ENCODE assay signal across 19 mouse cellular contexts in genomic region chr11:111657778-111658177, GRCm38 (mm10).
A peak's percentile ranks its signal among the peaks of the same experiment; 100 is the strongest.
DNase-seq lines count a peak whose midpoint lies in the region; ATAC-seq and TF ChIP-seq lines count a peak whose summit lies in the region.
"Had no signal": no experiment of that assay in that cellular context is flagged by ENCODE, and none has a peak within 500 bp of the region (broad histone marks: within the 10 kb centered on the region; RNA-seq: fewer than 3 reads in every experiment).

No protein-coding gene starts in this region.

- DNase-seq in hindbrain, embryonic 11.5 days (ENCODE audit: low spot score), result no peak
- no peak for DNase-seq in embryonic facial prominence, embryonic 10.5 days (ENCODE audit: low spot score)
- no peak for DNase-seq in stomach, postnatal 0 days (ENCODE audit: low spot score)
- no peak for DNase-seq in lung, postnatal 4 days
- DNase-seq: adrenal gland, postnatal 10 days; cerebellum, adult 11-12 months; cerebellum, adult 9-10 months; cerebellum, postnatal 25 days; gastrocnemius, postnatal 10 days; heart, adult 18-20 months; heart, postnatal 10 days; heart, postnatal 4 days had no signal

- no peak for TF ChIP-seq EP300 in stomach, postnatal 0 days (optimal IDR thresholded peaks at IDR 0.05)

- TF ChIP-seq CTCF in stomach, postnatal 0 days (IDR thresholded peaks at IDR 0.05; ENCODE audit: low read depth), result no peak

- no peak overlapping the region for H3K4me3 ChIP-seq in hindbrain, embryonic 12.5 days
- H3K4me3 ChIP-seq in hindbrain, embryonic 11.5 days (ENCODE audit: low read depth, low read length), result no peak overlapping the region
- H3K4me3 ChIP-seq in embryonic facial prominence, embryonic 10.5 days, result no peak overlapping the region
- no peak overlapping the region for H3K4me3 ChIP-seq in forebrain, embryonic 15.5 days
- H3K4me3 ChIP-seq in stomach, postnatal 0 days (ENCODE audit: low read depth, low read length), result no peak overlapping the region
- H3K4me3 ChIP-seq: embryonic facial prominence, embryonic 13.5 days; heart, embryonic 10.5 days had no signal

- H3K4me2 ChIP-seq in hindbrain, embryonic 12.5 days (replicated peaks), result no peak overlapping the region
- H3K4me2 ChIP-seq in hindbrain, embryonic 11.5 days (replicated peaks; ENCODE audit: low read depth, low read length), result no peak overlapping the region
- no peak overlapping the region for H3K4me2 ChIP-seq in forebrain, embryonic 15.5 days (replicated peaks)
- no peak overlapping the region for H3K4me2 ChIP-seq in stomach, postnatal 0 days (replicated peaks; ENCODE audit: low read depth)
- H3K4me2 ChIP-seq: embryonic facial prominence, embryonic 13.5 days had no signal

- 0 out of 2 replicates have a peak overlapping the region, but pooled peaks have one; percentile 57 for H3K27ac ChIP-seq in hindbrain, embryonic 12.5 days
- no peak overlapping the region for H3K27ac ChIP-seq in hindbrain, embryonic 11.5 days (ENCODE audit: low read depth, low read length)
- peak overlapping the region; percentile 59 for H3K27ac ChIP-seq in embryonic facial prominence, embryonic 10.5 days (replicated peaks)
- H3K27ac ChIP-seq in forebrain, embryonic 15.5 days (replicated peaks), result peak overlapping the region; percentile 58; the same call in 1 of the 2 replicates
- no peak overlapping the region for H3K27ac ChIP-seq in stomach, postnatal 0 days (replicated peaks)
- H3K27ac ChIP-seq: embryonic facial prominence, embryonic 13.5 days; heart, embryonic 10.5 days had no signal

- peaks cover 10% of the 10 kb centered on the region for H3K4me1 ChIP-seq in hindbrain, embryonic 12.5 days
- H3K4me1 ChIP-seq in hindbrain, embryonic 11.5 days (replicated peaks; ENCODE audit: control insufficient read depth, insufficient read depth, low read length), result no peaks in the 10 kb centered on the region; the same call in 1 of the 2 replicates
- peaks cover 15% of the 10 kb centered on the region for H3K4me1 ChIP-seq in embryonic facial prominence, embryonic 10.5 days
- peaks cover 14% of the 10 kb centered on the region for H3K4me1 ChIP-seq in forebrain, embryonic 15.5 days
- no peaks in the 10 kb centered on the region for H3K4me1 ChIP-seq in stomach, postnatal 0 days (replicated peaks; ENCODE audit: control insufficient read depth, insufficient read depth)
- H3K4me1 ChIP-seq: heart, embryonic 10.5 days had no signal

- H3K27me3 ChIP-seq in hindbrain, embryonic 12.5 days, result no peaks in the 10 kb centered on the region
- H3K27me3 ChIP-seq in hindbrain, embryonic 11.5 days (ENCODE audit: control insufficient read depth, insufficient read depth, low read length), result no peaks in the 10 kb centered on the region
- H3K27me3 ChIP-seq in embryonic facial prominence, embryonic 10.5 days (replicated peaks; ENCODE audit: low read depth, poor library complexity, severe bottlenecking), result no peaks in the 10 kb centered on the region
- no peaks in the 10 kb centered on the region for H3K27me3 ChIP-seq in forebrain, embryonic 15.5 days
- no peaks in the 10 kb centered on the region for H3K27me3 ChIP-seq in stomach, postnatal 0 days (ENCODE audit: control insufficient read depth, insufficient read depth, low read length)

- H3K9ac ChIP-seq in hindbrain, embryonic 12.5 days, result no peak overlapping the region
- no peak overlapping the region for H3K9ac ChIP-seq in hindbrain, embryonic 11.5 days (ENCODE audit: low read depth, low read length)
- no peak overlapping the region for H3K9ac ChIP-seq in forebrain, embryonic 15.5 days (replicated peaks)
- no peak overlapping the region for H3K9ac ChIP-seq in stomach, postnatal 0 days (ENCODE audit: low read length)
- H3K9ac ChIP-seq: embryonic facial prominence, embryonic 13.5 days had no signal

- no peak for ATAC-seq in hindbrain, embryonic 12.5 days (ENCODE audit: low FRiP score)
- no peak for ATAC-seq in hindbrain, embryonic 11.5 days (ENCODE audit: low FRiP score)
- ATAC-seq in forebrain, embryonic 15.5 days (replicated peaks), result no peak; the same call in 1 of the 2 replicates
- no peak for ATAC-seq in stomach, postnatal 0 days (ENCODE audit: low FRiP score, low TSS enrichment)
- ATAC-seq: inflammation-experienced regulatory T-cells, adult 6 months; intestine, postnatal 0 days had no signal

- H3K36me3 ChIP-seq in hindbrain, embryonic 12.5 days, result no peaks in the 10 kb centered on the region
- H3K36me3 ChIP-seq in hindbrain, embryonic 11.5 days (ENCODE audit: control insufficient read depth, insufficient read depth, low read length), result no peaks in the 10 kb centered on the region
- H3K36me3 ChIP-seq in embryonic facial prominence, embryonic 10.5 days (replicated peaks), result no peaks in the 10 kb centered on the region
- no peaks in the 10 kb centered on the region for H3K36me3 ChIP-seq in forebrain, embryonic 15.5 days
- H3K36me3 ChIP-seq in stomach, postnatal 0 days (ENCODE audit: control insufficient read depth, insufficient read depth, low read length), result no peaks in the 10 kb centered on the region
- H3K36me3 ChIP-seq: embryonic facial prominence, embryonic 13.5 days; G1E; heart, embryonic 10.5 days had no signal

- no peaks in the 10 kb centered on the region for H3K9me3 ChIP-seq in hindbrain, embryonic 12.5 days (replicated peaks)
- H3K9me3 ChIP-seq in hindbrain, embryonic 11.5 days (ENCODE audit: control insufficient read depth, low read length), result no peaks in the 10 kb centered on the region
- H3K9me3 ChIP-seq in embryonic facial prominence, embryonic 10.5 days, result peaks cover 6% of the 10 kb centered on the region; the same call in 1 of the 2 replicates
- H3K9me3 ChIP-seq in forebrain, embryonic 15.5 days, result no peaks in the 10 kb centered on the region
- no peaks in the 10 kb centered on the region for H3K9me3 ChIP-seq in stomach, postnatal 0 days (ENCODE audit: control insufficient read depth, low read length)
- H3K9me3 ChIP-seq: embryonic facial prominence, embryonic 13.5 days; G1E; heart, embryonic 10.5 days had no signal

- WGBS in hindbrain, embryonic 12.5 days, result 94% methylated on average over 9 of the region's 9 CpGs
- WGBS in hindbrain, embryonic 11.5 days, result 94% methylated on average over 9 of the region's 9 CpGs
- WGBS in embryonic facial prominence, embryonic 10.5 days, result 94% methylated on average over 9 of the region's 9 CpGs
- WGBS in forebrain, embryonic 15.5 days, result 75% methylated on average over 9 of the region's 9 CpGs
- WGBS in stomach, postnatal 0 days, result 96% methylated on average over 9 of the region's 9 CpGs

Comparison
In these comparisons a context has a peak if more than half of its experiments do, and no peak if none do; other contexts are left out.
1. H3K27ac ChIP-seq: peak in hindbrain, embryonic 12.5 days (single experiment), embryonic facial prominence, embryonic 10.5 days (single experiment) and forebrain, embryonic 15.5 days (single experiment); none in hindbrain, embryonic 11.5 days (single experiment) and stomach, postnatal 0 days (single experiment).